Mouse (Mus musculus): ENCODE data around the gene Rnf115.
A peak's percentile ranks its signal among the peaks of the same experiment; 100 is the strongest.
"Not testable (repeated sequence)": the region's sequence is repeated elsewhere in the genome, so short reads cannot be mapped to it uniquely, and the experiment has no call there.

Rnf115 gene

DNA sequence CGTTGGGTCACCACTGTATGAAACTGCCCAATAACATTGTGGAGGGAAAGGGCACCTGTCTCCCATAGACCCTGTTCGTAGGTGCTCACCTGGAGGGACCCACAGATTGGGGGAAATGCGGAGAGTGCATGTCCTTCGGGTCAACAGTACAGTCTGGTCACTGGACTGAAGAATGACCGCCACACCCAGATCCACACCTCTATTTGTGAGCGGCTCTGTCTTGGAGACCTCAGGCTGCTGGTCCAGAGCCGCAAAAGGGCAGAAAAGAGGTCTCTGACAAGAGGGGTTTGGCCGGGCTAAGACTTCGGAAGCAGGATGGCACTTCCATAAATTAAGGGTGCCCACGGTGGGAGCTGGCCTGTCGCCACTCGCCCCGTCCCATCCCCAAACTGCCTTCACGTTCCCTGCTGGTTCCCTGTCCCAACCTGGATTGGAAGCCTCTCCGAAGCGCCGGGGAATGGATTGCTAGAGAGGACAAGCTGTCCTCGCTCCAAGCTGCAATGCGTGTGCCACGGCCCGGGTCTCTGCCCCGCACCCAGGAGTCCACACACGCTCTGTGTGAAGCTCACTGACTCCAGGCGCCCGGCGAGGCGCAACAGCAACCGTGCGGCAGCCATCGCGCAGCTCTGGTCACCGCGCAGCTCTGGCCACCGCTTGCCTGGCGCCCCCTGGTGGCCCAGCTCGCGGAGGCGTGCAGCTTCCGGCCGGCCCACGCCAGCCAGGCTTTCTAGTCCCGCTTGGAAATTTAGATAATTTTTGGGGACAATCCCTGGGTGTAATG lies 19.4 kb upstream of the Rnf115 start, which contains the start of gene Nudt17:
Gene Nudt17, minus strand, starts transcription at position 660 of the 781 bp plus-strand sequence.
- DNase-seq (ENCODE audit: low read depth, low spot score) = peak; percentile 72

GRCm38 (mm10) chr3:96708684-96709064 lies 18.8 kb upstream of the Rnf115 start:
- DNase-seq (ENCODE audit: low read depth, low spot score) = no peak

DNA sequence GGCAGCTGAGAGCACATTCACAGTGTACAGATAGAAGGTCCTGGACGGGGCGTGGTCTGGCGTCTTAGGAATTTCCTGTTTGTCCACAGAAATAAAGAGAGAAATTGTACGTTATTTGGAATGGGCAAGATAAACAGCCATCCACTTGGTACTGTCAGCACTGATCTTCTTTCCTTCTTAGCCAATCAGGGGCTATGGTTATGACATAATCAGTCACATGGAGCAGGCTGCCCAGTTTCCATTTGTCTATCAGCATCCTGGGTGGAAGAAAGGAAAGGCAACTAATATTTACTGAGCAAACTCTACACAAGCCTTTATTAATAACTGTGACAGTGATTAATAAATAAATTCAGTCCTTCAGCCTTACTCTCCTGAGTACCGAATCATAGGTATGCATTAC lies 13.2 kb upstream of the Rnf115 start:
- DNase-seq (ENCODE audit: low read depth, low spot score) = no peak

DNA sequence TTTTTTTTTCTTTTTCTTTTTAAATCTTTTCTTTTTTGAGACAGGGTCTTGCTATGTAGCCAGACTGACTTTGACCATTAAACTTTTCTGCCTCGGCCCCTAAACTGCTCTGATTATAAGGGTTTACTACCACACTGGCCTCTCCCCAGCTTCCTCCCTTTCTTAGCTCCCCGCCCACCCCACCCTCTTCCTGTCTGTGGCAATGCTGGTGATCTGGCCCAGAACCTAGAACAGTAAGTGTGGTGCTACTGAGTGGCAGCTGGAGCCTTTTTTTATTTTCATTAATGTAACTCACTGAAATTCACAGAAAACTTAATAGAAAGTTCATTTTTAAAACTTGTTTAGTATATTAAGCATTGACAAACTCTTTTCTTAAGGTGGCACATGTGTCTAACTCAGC lies 11.6 kb upstream of the Rnf115 start:
- no peak for DNase-seq (ENCODE audit: low read depth, low spot score)

GRCm38 (mm10) chr3:96719173-96719572 lies 8.3 kb upstream of the Rnf115 start:
- no peak for DNase-seq (ENCODE audit: low read depth, low spot score)

DNA sequence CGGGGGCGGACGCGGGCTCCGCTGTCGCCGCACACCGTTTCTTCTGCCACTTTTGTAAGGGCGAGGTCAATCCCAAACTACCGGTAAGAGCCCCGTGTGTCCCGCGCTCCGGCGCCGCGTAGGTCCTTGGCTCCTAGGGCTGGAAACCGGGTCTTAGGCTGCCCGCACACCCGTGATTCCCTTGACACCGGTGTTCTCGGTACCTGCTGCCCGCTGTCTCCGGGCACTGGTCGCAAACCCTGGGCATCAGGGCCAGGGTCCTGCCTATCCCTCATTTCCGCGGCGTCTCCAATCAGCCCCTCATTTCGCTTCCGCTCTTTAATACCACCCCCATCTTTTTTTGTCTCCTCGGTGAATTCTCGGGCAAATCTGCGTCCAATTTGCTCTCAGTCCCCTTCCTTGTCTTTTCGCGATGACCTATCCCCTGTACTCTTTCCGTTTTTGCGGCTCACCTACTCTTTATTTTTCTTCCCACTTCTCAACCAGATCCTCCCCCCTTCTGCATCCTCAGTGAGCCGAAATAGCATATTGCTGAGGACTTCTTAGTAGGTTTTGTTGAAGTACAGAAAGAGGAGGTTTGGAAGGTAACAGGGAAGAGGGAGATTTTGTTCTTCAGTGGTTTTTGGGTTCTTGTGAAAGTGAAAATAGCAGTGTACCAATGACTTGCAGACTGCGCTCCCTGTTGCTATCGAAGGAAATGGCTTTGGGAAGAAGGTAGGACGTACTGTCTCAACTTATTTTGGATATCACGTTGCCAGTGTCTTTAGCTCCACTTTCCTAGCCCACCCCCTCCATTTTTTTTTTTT lies 567 bp downstream of the Rnf115 start:
- DNase-seq (ENCODE audit: low read depth, low spot score) = peak; percentile 76

GRCm38 (mm10) chr3:96728634-96729402 lies 1.4 kb downstream of the Rnf115 start:
- DNase-seq (ENCODE audit: low read depth, low spot score) = peak; percentile 30

DNA sequence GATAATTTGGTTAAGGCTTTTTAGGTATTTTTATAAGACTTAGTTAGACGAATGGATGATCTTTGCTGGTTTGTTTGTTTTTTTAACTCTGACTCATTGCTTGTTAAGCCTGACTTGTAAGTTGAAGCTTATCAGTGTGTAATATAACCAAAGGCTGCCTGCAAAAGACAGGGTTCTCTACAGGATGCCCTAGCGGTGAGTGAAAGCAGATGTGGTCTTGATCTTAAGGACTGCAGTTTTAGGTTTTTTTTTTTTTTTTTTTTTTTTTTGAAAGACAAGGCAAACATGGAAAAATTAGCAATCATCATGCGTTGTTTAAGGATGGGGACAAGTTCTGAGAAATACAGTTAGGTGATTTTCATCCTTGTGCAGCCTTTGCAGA lies 1.9 kb downstream of the Rnf115 start:
- DNase-seq (ENCODE audit: low read depth, low spot score) = peak; percentile 69

GRCm38 (mm10) chr3:96730785-96731184 lies 3.3 kb downstream of the Rnf115 start:
- DNase-seq (ENCODE audit: low read depth, low spot score) = no peak

DNA sequence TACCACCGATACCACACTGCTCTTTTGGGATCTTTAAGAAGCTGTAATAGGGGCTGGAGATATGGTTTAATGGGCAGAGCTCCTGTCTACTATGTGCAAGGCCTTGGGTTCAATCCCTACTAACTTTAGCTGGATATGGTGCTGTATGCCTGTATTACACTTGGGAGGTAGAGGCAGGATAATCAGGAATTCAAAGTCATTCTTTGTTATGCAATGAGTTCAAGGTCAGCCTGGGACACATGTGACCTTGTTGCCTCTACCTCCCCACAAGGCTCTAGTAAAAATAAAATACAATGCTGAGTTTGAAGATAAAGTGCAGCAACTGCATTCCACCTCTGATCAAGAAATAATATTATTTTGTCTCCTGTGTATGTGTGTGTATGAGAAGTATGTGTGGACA lies 6.5 kb downstream of the Rnf115 start:
- DNase-seq (ENCODE audit: low read depth, low spot score) = no peak

GRCm38 (mm10) chr3:96735200-96735599 lies 7.7 kb downstream of the Rnf115 start:
- no peak for DNase-seq (ENCODE audit: low read depth, low spot score)

GRCm38 (mm10) chr3:96737013-96737740 lies 9.7 kb downstream of the Rnf115 start:
- no peak for DNase-seq (ENCODE audit: low read depth, low spot score)

DNA sequence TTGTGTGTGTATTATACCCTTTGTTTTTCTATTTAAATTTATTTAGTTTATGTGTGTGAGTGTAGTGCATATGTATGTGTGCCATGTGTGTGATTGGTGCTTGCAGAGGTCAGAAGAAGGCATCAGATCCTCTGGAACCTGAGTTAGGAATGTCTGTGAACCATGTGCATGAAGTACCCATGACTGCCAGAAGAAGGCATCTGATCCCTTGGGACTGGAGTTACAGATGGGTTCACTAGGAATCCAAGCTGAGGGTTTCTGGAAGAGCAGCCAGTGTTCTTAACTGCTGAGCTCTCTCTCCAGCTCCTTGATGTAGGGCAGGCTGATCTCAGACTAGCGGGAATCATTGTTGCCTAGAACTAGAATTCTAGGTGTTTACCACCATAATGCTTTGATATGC lies 10.5 kb downstream of the Rnf115 start:
- DNase-seq (ENCODE audit: low read depth, low spot score) = no peak

DNA sequence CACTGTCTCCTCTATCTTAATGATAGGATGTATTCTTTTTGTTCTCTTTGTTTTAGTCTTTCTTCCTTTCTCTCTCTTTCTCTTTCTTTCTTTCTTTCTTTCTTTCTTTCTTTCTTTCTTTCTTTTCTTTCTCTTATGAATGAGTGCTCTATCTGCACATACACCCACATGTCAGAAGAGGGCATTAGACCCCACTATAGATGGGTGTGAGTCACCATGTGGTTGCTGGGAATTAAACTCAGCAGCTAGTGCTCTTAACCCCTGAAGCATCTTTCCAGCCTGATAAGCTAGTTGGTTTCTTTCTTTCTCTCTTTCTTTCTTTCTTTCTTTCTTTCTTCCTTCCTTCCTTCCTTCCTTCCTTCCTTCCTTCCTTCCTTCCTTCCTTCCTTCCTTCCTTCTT lies 12.8 kb downstream of the Rnf115 start:
- not testable (repeated sequence) for DNase-seq (ENCODE audit: low read depth, low spot score)

DNA sequence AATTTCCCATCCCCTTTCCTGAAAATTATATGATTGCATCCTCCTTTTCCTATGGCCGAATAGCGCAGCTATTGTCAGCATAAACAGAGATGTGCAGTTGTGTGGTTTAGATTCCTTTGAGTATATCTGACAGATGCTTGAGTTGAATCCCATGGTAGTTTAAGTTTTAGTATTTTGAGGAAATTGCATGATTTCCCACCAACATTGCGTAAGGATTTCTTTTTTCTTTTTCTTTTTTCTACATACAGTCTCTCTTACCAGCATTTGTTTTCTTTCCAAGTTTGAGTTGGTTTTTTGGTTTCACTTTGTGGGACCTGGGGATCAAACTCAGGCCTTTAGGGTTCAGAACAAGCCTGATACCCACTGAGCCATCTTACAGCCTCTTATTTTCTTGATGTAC lies 16.9 kb downstream of the Rnf115 start:
- DNase-seq (ENCODE audit: low read depth, low spot score) = no peak

DNA sequence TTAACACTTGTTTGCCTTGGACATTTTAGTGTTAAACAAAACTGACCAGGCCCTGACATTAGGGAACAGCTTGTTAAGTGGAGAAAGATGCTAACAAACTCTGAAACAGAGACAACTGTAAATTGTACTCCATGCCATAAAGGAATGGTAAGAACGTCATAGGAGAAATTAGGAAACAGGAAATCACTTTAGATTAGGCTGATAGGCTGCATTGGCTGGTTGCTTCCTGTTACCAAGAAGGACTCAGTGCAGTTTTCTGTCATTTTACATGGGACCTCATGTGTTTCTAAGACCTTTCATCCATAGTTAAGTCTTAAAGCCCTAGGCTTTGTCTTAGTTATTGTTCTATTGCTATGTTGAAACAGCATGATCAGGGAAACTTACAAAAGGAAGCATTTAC lies 19.4 kb downstream of the Rnf115 start:
- DNase-seq (ENCODE audit: low read depth, low spot score) = no peak

GRCm38 (mm10) chr3:96755935-96756334 lies 28.5 kb downstream of the Rnf115 start:
- no peak for DNase-seq (ENCODE audit: low read depth, low spot score)

DNA sequence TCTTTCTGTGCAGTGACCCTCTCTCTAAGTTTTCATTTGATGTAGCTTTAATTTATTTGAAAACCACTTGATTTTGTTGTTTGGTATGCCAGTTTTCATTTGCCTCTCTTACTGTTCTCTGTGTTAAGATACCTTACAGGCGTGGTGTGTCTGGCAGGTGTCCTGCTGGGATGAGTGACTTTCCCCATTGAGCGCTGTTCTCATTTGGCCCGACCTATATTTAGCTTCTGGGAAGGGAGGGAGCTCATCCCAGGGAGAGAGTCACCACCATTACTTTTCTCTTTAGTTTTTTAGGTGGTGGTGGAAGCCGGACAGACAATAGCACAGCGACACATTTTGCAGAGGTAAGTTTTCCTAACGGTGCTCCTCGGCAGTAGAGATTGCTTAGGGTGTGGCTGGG lies 30.2 kb downstream of the Rnf115 start:
- no peak for DNase-seq (ENCODE audit: low read depth, low spot score)

- peak; percentile 81 for DNase-seq (ENCODE audit: low read depth, low spot score)
These were observed 32.2 kb downstream of the Rnf115 start for GRCm38 (mm10) chr3:96759695-96760094.

GRCm38 (mm10) chr3:96764528-96764927 lies 37.1 kb downstream of the Rnf115 start:
- peak; percentile 50 for DNase-seq (ENCODE audit: low read depth, low spot score)

DNA sequence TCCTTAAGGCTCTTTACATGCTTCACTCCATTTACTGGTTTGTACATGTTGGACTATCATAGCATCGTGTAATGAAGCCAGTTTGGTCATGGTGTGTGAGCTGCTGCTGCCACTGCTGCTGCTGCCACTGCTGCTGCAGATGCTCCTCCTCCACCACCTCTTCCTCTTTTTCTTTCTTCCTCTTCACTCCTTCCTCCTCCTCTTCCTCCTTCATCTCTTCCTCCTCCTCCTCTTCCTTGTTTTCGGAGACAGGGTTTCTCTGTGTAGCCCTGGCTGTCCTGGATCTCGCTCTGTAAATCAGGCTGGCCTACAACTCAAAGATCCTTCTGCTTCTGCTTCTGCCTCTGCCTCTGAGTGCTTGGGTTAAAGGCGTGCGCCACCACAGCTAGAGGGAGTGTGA lies 42.5 kb downstream of the Rnf115 start:
- peak; percentile 49 for DNase-seq (ENCODE audit: low read depth, low spot score)

GRCm38 (mm10) chr3:96772949-96773348 lies 45.5 kb downstream of the Rnf115 start:
- DNase-seq (ENCODE audit: low read depth, low spot score) = no peak
